Mouse (Mus musculus) hindbrain, embryonic 15.5 days (tissue): ENCODE measurements at regions not wholly inside any gene's neighbourhood (a gene's known extent, or its start where the extent isn't known, plus 50 kb on each side); places are given as distances from the start of the nearest gene placed in this dataset.

ENCODE experiments used
- ATAC-seq: fragments of 200-750 bp; cut with Nextera tagmentation; 2 replicates; pipeline ENCODE4 v1.8.0; 2017; ENCODE audit warnings: low read depth, moderate number of reproducible peaks, moderate TSS enrichment; ENCODE audit not compliant: low FRiP score
- H3K27ac ChIP-seq: fragments of 300-500 bp; sonication (generic); replicated peaks from 2 replicates; pipeline ENCODE4 v1.5.1; 2015; ENCODE audit warnings: mild to moderate bottlenecking, inconsistent platforms
- H3K27me3 ChIP-seq: fragments of 300-500 bp; sonication (generic); 2 replicates; pipeline ENCODE4 v1.6.1; 2015; ENCODE audit warnings: control low read depth, inconsistent platforms
- H3K36me3 ChIP-seq: fragments of 300-500 bp; sonication (generic); 2 replicates; pipeline ENCODE4 v1.6.1; 2015; ENCODE audit warnings: control low read depth, inconsistent platforms
- H3K4me1 ChIP-seq: fragments of 300-500 bp; sonication (generic); replicated peaks from 2 replicates; pipeline ENCODE4 v1.6.1; 2015; ENCODE audit warnings: control low read depth, inconsistent platforms
- H3K4me2 ChIP-seq: fragments of 300-500 bp; sonication (generic); 2 replicates; pipeline ENCODE4 v1.6.1; 2015; ENCODE audit warnings: moderate library complexity, mild to moderate bottlenecking, inconsistent platforms
- H3K4me3 ChIP-seq: fragments of 300-500 bp; sonication (generic); 2 replicates; pipeline ENCODE4 v1.5.1; 2015; ENCODE audit warnings: mild to moderate bottlenecking, inconsistent platforms
- H3K9ac ChIP-seq: fragments of 300-500 bp; sonication (generic); 2 replicates; pipeline ENCODE4 v1.6.1; 2015; ENCODE audit warnings: inconsistent platforms
- H3K9me3 ChIP-seq: fragments of 300-500 bp; sonication (generic); 2 replicates; pipeline ENCODE4 v1.6.1; 2016; ENCODE audit warnings: control low read depth, inconsistent platforms
- WGBS: fragments of 180-500 bp; shearing (Covaris S2); methylation state at CpG from one replicate; pipeline ENCODE4 v1.1.7; 2015; 5-methylcytosine and 5-hydroxymethylcytosine counted together

DNA sequence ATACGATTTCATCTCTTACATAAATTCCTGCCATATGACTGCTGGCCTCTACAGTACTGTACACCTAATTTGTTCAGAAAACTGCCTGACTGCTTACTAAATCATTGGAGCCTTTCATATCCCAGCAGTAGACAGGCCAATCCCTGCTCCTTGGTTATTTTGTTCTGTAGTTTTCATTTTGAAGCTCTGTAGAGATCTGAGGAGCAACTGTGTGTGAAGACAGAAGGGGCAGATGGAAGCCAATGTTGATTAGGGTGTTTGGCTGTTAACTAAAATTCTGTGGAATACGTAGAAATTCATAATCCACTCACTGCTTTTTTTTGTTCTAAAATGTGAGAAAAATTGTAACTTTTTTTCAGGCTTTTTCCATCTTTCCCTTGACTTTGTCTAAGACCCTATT is 573.1 kb downstream of the Ets1 start:
- Histone ChIP-seq H3K9ac (no peak overlapping the region), H3K27me3 (no peaks in the 10 kb centered on the region), H3K36me3 (no peaks in the 10 kb centered on the region), H3K27ac (no peak overlapping the region), H3K4me3 (no peak overlapping the region), H3K9me3 (no peaks in the 10 kb centered on the region), H3K4me2 (no peak overlapping the region), H3K4me1 (no peaks in the 10 kb centered on the region)
- WGBS: 83% methylated on average over 2 of the region's 2 CpGs
- no peak for ATAC-seq

DNA sequence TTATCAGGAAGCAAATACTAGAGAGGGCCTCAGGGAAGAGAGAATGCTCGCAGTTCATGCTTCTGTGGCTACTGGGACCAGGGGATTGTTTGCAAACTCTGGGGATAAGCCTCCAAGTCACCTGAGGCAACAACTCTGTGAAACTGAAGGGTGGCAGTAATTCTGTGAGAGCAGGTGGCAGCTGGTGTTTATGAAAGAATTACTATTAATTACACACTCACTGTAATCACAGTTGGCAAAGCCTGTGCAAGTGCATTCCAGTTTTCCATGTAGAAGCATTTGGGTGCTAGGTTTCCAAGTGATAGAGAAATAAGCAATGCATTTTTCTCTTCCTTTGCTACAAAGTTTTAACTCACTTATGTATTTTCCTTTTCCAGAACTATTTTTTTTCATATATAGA is 578.5 kb downstream of the Ets1 start:
- no peak for ATAC-seq
- Histone ChIP-seq H3K27me3 (no peaks in the 10 kb centered on the region), H3K4me3 (no peak overlapping the region), H3K9ac (no peak overlapping the region), H3K27ac (no peak overlapping the region), H3K9me3 (no peaks in the 10 kb centered on the region), H3K4me1 (no peaks in the 10 kb centered on the region), H3K4me2 (no peak overlapping the region), H3K36me3 (no peaks in the 10 kb centered on the region)
- 55% methylated on average over 1 of the region's 1 CpGs for WGBS

DNA sequence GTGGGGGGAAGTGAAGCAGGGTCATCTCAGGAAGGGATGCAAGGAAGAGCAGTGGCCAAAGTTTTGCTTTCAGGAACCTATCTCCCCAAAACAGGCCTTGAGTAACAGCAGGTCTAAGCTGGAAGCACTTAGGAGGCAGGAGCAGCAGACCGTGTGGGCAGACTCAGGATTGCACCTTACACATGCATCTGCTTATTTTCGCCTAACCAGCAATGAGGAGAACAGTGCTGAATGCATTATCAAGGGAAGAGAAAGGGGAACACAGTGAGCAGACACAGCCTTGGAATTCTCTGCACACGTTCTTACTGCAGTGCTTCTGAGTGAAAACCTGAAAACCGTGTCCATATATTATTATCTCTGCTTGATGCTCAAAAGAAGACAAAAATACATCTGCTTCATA is 585.0 kb downstream of the Ets1 start:
- no peak overlapping the region for H3K27ac ChIP-seq
- no peaks in the 10 kb centered on the region for H3K4me1 ChIP-seq
- no peak overlapping the region for H3K9ac ChIP-seq
- WGBS: 79% methylated on average over 4 of the region's 4 CpGs
- H3K27me3 ChIP-seq: no peaks in the 10 kb centered on the region
- H3K36me3 ChIP-seq: no peaks in the 10 kb centered on the region
- H3K4me2 ChIP-seq: no peak overlapping the region
- no peak for ATAC-seq
- no peak overlapping the region for H3K4me3 ChIP-seq
- no peaks in the 10 kb centered on the region for H3K9me3 ChIP-seq

DNA sequence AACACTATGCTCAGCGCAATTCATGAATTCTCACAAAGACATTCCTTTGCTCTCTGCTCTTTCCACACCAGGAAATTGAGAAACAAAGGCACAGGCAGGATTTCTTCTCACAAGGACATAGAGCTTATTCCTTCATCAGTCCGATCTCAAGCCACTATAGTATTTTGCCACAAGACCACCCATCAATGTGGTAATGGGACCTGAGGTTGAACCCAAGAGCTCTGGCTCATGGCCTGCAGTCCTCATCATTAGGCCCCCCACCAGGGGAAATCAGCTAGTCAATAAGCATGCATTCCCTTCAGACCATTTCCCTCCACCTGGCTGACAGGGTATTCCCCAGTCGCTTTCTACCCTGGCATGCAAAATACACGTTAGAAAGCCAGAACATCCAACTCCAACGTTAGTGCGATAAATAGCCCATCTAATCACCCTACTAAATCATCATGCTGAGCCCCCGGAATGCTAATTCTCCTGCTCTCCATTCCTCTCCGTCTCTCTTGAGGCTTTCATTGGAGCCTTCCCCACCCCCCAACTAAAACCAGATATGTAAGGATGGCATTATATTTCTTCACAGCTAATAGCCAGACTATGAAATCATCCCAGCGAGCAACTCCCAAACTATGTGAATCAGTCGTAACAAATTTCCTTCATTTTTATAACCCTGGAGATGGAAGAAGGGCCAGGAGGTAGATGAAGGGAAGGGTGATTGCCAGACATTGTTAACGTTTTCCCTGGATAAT is 586.2 kb downstream of the Ets1 start:
- ATAC-seq: no peak
- H3K4me1 ChIP-seq: no peaks in the 10 kb centered on the region
- no peak overlapping the region for H3K27ac ChIP-seq
- no peaks in the 10 kb centered on the region for H3K9me3 ChIP-seq
- H3K4me3 ChIP-seq: no peak overlapping the region
- H3K9ac ChIP-seq: no peak overlapping the region
- H3K4me2 ChIP-seq: no peak overlapping the region
- no peaks in the 10 kb centered on the region for H3K27me3 ChIP-seq
- no peaks in the 10 kb centered on the region for H3K36me3 ChIP-seq
- whole genome bisulfite sequencing: 63% methylated on average over 11 of the region's 11 CpGs

DNA sequence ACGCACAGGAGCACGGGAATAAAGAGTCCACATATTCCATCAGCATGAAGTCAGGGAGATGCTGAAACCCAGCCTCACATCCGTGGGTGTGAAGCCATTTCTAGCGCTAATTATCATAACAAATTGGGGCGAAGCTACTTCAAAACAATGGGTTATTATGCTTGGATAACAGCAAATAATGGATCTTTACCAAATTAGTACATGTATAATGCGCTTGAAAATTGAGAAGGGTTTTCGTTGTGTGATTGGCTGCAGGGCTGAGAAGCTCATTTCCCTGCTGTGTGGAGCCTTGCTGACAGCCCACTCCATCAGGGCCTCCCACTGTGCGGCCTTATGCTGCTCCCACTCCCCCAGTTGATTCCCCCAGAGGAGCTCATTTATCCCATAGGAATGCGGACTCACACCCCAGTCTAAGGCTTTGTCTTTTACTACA is 597.7 kb downstream of the Ets1 start:
- 10% methylated on average over 9 of the region's 9 CpGs for WGBS
- no peak overlapping the region for H3K27ac ChIP-seq
- no peak overlapping the region for H3K9ac ChIP-seq
- ATAC-seq: no peak
- H3K4me3 ChIP-seq: no peak overlapping the region
- peaks cover 6% of the 10 kb centered on the region; the same call in 1 of the 2 replicates for H3K4me1 ChIP-seq
- H3K9me3 ChIP-seq: no peaks in the 10 kb centered on the region
- H3K36me3 ChIP-seq: no peaks in the 10 kb centered on the region
- H3K27me3 ChIP-seq: no peaks in the 10 kb centered on the region
- H3K4me2 ChIP-seq: peak overlapping the region; percentile 14; the same call in 1 of the 2 replicates

DNA sequence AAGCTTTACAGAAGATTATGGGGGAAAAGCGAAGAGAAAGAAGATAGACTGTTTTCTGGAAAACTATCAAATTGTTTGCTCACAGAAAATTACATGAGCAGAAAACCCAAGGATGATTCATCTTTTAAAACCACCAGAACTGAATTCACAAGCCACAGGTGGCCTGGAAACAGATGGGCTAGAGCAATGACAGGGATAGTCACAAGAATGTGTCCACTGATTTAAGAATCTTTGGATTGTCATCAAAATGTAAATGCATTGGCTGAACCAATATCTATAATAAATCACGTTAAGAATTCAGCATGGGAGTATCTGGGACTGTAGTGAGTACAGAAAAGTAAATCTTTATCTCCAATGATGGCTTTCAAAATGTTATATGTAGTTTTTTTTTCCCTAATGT is 602.2 kb downstream of the Ets1 start:
- no peak overlapping the region for H3K9ac ChIP-seq
- no peak overlapping the region for H3K4me2 ChIP-seq
- 94% methylated on average over 2 of the region's 2 CpGs for WGBS
- no peaks in the 10 kb centered on the region for H3K27me3 ChIP-seq
- H3K9me3 ChIP-seq: no peaks in the 10 kb centered on the region
- no peak overlapping the region for H3K4me3 ChIP-seq
- H3K36me3 ChIP-seq: no peaks in the 10 kb centered on the region
- H3K4me1 ChIP-seq: peaks cover 6% of the 10 kb centered on the region; the same call in 1 of the 2 replicates
- H3K27ac ChIP-seq: no peak overlapping the region
- no peak for ATAC-seq

DNA sequence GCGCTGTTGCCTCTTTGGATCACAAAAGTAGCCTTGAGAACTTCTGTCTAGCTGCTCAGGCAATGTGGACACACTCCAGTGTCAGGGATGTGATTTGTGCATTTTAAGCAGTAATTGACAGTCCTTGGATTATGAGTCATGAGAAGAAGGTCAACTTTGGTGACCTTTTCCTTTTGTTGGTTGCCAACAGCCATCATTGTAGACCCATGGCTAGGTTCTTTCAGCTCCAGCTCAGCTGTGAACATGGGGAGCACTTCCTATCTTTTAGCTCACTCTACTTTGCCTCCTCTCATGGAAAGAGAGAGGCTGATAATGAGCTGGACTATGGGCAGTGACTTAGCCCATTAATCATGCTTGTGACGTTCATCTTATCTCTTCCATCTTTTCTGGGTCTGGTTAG is 602.8 kb downstream of the Ets1 start:
- 86% methylated on average over 2 of the region's 2 CpGs for WGBS
- no peaks in the 10 kb centered on the region for H3K9me3 ChIP-seq
- no peak for ATAC-seq
- H3K9ac ChIP-seq: no peak overlapping the region
- H3K27me3 ChIP-seq: no peaks in the 10 kb centered on the region
- H3K4me1 ChIP-seq: peaks cover 3% of the 10 kb centered on the region; the same call in 1 of the 2 replicates
- no peak overlapping the region for H3K4me2 ChIP-seq
- H3K36me3 ChIP-seq: no peaks in the 10 kb centered on the region
- H3K4me3 ChIP-seq: no peak overlapping the region
- H3K27ac ChIP-seq: no peak overlapping the region

DNA sequence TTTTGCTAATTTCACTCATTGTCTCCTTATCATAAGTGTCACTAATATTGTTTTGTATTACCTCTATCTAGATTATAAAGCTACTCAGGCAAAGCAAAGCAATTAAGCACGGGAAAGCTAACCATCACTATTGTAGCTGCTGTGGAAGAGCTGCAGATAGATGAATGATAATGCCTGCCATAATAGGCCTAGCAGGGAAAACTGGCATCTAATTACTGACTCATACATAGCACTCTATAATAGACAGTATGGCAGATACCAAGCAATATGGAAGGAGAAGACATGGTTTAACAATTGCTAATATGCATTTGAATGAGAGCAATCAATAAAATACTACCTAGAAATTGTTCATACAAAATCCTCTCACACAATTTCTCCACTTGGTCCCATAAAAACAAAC is 604.5 kb downstream of the Ets1 start:
- 32% methylated on average over 1 of the region's 1 CpGs for WGBS
- no peak for ATAC-seq

DNA sequence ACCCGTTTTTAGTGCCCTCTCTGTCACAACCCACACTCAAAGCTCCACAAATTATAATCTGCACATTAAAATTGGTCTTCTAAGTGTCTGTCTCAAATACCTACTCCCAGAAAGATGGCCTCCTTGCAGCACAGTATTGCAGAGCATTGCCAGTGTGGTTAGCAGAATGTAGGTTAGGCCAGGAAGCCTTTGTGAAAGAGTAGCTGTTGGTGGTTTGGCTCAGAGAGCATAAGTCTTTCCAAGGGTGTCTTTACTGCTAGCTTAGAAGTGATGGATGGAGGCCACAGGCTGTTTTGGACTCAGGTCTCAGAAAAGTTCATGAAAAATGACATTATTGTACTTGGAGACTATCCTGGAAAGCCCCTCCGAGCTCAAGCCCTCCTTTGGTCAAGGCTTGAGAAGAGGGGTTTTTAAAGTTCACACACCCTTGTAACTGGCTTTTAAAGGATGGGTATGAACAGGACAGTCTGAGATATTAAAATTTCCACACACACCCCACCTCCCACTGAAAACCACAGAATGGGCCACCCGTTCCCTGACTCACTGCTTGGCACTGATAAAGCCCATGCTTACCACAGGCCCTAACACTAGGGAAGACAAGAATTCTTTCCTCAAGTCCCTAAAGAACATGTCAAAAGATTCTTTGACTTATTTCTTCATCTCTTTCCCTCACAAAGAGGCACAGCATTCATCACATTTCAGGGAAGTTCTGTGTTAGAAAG is 605.1 kb downstream of the Ets1 start:
- Histone ChIP-seq H3K9ac (no peak overlapping the region), H3K9me3 (no peaks in the 10 kb centered on the region), H3K4me1 (no peaks in the 10 kb centered on the region), H3K4me2 (no peak overlapping the region), H3K36me3 (no peaks in the 10 kb centered on the region), H3K4me3 (no peak overlapping the region), H3K27me3 (no peaks in the 10 kb centered on the region), H3K27ac (no peak overlapping the region)
- no peak for ATAC-seq
- 85% methylated on average over 3 of the region's 3 CpGs for WGBS

More for the DNA sequence above, 604.5 kb downstream of the Ets1 start:
- H3K4me3 ChIP-seq: no peak overlapping the region
- H3K9ac ChIP-seq: no peak overlapping the region
- H3K9me3 ChIP-seq: no peaks in the 10 kb centered on the region
- H3K36me3 ChIP-seq: no peaks in the 10 kb centered on the region
- no peaks in the 10 kb centered on the region for H3K27me3 ChIP-seq
- H3K27ac ChIP-seq: no peak overlapping the region
- no peak overlapping the region for H3K4me2 ChIP-seq
- H3K4me1 ChIP-seq: no peaks in the 10 kb centered on the region

DNA sequence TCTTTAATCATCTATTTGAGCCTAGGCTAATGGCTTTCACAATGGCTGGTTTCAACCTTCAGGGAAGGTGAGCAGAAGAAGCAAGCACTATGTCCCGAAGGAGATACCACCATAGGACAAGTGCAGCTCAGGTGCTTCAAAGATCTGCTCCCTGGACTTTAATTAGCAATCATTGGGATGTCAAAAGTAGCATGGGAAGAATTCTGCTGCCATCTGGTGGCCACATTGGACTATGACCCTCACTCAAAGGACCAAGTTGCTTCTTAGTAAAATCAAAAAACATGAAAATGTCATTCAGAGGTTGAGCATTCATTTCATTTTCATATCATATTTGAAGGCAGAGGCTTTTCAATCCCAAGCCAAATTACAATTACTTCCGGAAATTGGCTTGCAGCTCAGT is 610.9 kb downstream of the Ets1 start:
- no peak overlapping the region for H3K27ac ChIP-seq
- no peak overlapping the region for H3K4me3 ChIP-seq
- no peaks in the 10 kb centered on the region for H3K27me3 ChIP-seq
- no peaks in the 10 kb centered on the region; the same call in 1 of the 2 replicates for H3K9me3 ChIP-seq
- H3K9ac ChIP-seq: no peak overlapping the region
- H3K4me2 ChIP-seq: no peak overlapping the region
- H3K4me1 ChIP-seq: no peaks in the 10 kb centered on the region
- H3K36me3 ChIP-seq: no peaks in the 10 kb centered on the region
- ATAC-seq: no peak
- 32% methylated on average over 2 of the region's 2 CpGs for WGBS

DNA sequence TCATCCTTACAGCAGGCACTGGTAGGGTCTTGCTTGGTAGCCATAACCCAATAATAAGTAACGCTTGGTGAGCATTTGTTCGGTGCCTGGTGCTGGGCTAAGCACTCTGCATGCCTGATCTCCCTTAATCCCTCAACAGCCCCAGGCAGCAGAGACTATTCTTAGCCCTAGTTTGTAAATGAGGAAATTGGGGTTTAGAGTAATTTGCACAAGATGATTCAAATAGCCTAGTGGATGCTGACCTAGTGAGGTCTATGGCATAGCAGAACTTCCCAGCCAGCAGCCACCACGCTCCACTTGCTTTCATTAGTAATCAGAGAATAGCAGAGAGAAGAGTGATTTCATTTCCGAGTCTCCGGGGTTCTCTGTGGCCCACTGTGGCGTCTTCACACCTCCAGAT is 622.2 kb downstream of the Ets1 start:
- WGBS: 57% methylated on average over 6 of the region's 6 CpGs
- Histone ChIP-seq H3K9ac (no peak overlapping the region), H3K27ac (no peak overlapping the region), H3K4me3 (no peak overlapping the region), H3K4me1 (no peaks in the 10 kb centered on the region), H3K27me3 (no peaks in the 10 kb centered on the region), H3K36me3 (no peaks in the 10 kb centered on the region), H3K4me2 (no peak overlapping the region), H3K9me3 (no peaks in the 10 kb centered on the region)
- ATAC-seq: no peak

DNA sequence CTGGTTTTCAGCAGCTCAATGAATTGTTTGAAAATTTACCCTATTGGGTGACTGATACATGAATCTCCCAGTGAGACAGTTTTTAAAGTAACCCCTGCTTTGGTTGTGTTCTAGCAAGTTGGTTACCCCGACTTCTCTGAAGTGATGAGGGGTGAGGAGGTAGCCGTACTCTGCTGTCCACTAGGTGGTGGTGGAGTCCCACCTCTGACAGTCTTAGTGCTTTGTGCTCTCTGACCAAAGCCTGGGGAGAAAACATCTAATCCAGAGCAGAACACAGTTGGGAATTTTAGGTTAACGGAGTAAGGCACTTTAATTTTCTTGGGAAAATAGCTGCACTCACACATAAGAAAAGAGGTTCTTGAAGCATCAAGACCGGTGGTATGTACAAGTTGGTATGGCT is 624.1 kb downstream of the Ets1 start:
- H3K9me3 ChIP-seq: no peaks in the 10 kb centered on the region
- H3K36me3 ChIP-seq: no peaks in the 10 kb centered on the region
- H3K27ac ChIP-seq: no peak overlapping the region
- no peaks in the 10 kb centered on the region for H3K27me3 ChIP-seq
- H3K4me2 ChIP-seq: no peak overlapping the region
- no peak overlapping the region for H3K9ac ChIP-seq
- ATAC-seq: peak; percentile 91
- 31% methylated on average over 4 of the region's 4 CpGs for WGBS
- H3K4me3 ChIP-seq: no peak overlapping the region
- H3K4me1 ChIP-seq: no peaks in the 10 kb centered on the region
